Mouse (Mus musculus): Measurements from ENCODE around the gene Hs3st2. TPM values are rescaled to one million over a fixed set of nuclear protein-coding genes. Genes with fewer than 3 reads are reported as not detected.

Hs3st2 gene
- total and polyA plus RNA-seq, 3 experiments, result not detected

DNA sequence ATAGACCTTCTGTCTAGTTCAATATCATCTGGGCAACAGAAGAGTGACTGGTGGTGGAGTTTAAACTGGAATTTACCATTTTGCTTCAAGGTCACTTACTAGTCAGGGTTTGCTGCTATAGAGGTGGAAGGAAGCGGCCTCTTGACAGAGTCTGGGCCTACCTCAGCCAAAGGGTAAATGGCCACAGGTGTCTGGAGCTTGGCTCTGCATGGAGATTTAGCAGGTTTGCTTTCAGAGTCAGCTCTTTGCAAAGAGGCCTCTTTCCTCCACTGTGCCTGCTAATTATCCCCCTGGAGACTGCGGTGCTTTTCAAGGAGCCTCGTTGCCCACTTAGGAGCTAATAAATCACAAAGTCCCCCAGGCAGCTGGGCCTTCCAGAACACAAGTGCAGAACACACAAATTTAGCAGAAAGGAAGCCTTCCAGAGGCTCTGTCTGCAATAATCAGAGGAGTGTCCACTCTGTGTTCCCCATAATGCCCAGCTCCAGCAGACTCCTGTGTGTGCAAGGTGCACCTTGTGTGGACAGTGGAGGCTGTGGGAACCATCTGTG is 99.9 kb downstream of the Hs3st2 start:
- no peaks in the 10 kb centered on the region for H3K79me2 ChIP-seq (replicated peaks; ENCODE audit: control insufficient read depth, extremely low read depth, insufficient read depth, poor library complexity, severe bottlenecking)
- peaks cover 78% of the 10 kb centered on the region for H3K27me3 ChIP-seq (replicated peaks)
- no peaks in the 10 kb centered on the region for H3K9me3 ChIP-seq (replicated peaks; ENCODE audit: low read length)
- H3K27ac ChIP-seq (ENCODE audit: insufficient read depth, low read depth), result no peak overlapping the region
- H3K4me1 ChIP-seq (ENCODE audit: control insufficient read depth in 1 of 2, insufficient read depth in 2 of 2), result no peaks in the 10 kb centered on the region
- dilution Hi-C loops (cut with MboI; ENCODE audit: extremely low pct_ligation_motif_present, extremely low pct_unique_long_range_greater_than_20kb, low sequenced_read_pairs) (no loop called here), in situ Hi-C loops (cut with MboI; ENCODE audit: low pct_ligation_motif_present, low pct_unique_long_range_greater_than_20kb, low sequenced_read_pairs) (no loop called here)
- TF ChIP-seq ZKSCAN1 (IDR thresholded peaks at IDR 0.05; ENCODE audit: borderline replicate concordance, low read depth, low read length) (no peak), GABPA (IDR thresholded peaks at IDR 0.05; ENCODE audit: insufficient replicate concordance, low read depth, low read length) (no peak), USF1 (IDR thresholded peaks at IDR 0.05; ENCODE audit: low read depth, low read length) (no peak), E2F4 (IDR thresholded peaks at IDR 0.05; ENCODE audit: insufficient replicate concordance, low read depth, low read length) (no peak), MYC (IDR thresholded peaks at IDR 0.05; ENCODE audit: low read depth, low read length) (no peak), MEF2A (IDR thresholded peaks at IDR 0.05; ENCODE audit: borderline replicate concordance, low read depth, low read length) (no peak), UBTF (IDR thresholded peaks at IDR 0.05; ENCODE audit: low read depth, low read length) (no peak), CHD1 (IDR thresholded peaks at IDR 0.05; ENCODE audit: low read depth, low read length) (no peak), MXI1 (IDR thresholded peaks at IDR 0.05; ENCODE audit: low read depth, low read length) (no peak), HCFC1 (IDR thresholded peaks at IDR 0.05; ENCODE audit: low read depth, low read length) (no peak), EP300 (IDR thresholded peaks at IDR 0.05; ENCODE audit: low read length) (no peak), ZMIZ1 (IDR thresholded peaks at IDR 0.05; ENCODE audit: low read depth, low read length) (no peak), MAX (IDR thresholded peaks at IDR 0.05; ENCODE audit: low read length) (no peak), POLR2AphosphoS2 (IDR thresholded peaks at IDR 0.05; ENCODE audit: low read depth, low read length) (no peak), SIN3A (IDR thresholded peaks at IDR 0.05; ENCODE audit: low read length) (no peak), JUND (conservative IDR thresholded peaks at IDR 0.05; ENCODE audit: low read depth, low read length) (no peak), JUN (IDR thresholded peaks at IDR 0.05; ENCODE audit: insufficient read depth, low read depth, low read length) (no peak), ELF1 (IDR thresholded peaks at IDR 0.05; ENCODE audit: low read depth, low read length) (no peak), ZNF384 (IDR thresholded peaks at IDR 0.05; ENCODE audit: low read depth, low read length) (no peak)
- no peaks in the 10 kb centered on the region for H3K36me3 ChIP-seq (replicated peaks in 1 of 2; ENCODE audit: control insufficient read depth in 1 of 2, insufficient read depth in 1 of 2, low read length in 1 of 2)
- no peak overlapping the region for H3K4me2 ChIP-seq (ENCODE audit: insufficient read depth, low read depth, poor library complexity, severe bottlenecking)
- no peak overlapping the region for H3K4me3 ChIP-seq (replicated peaks in 1 of 3; ENCODE audit: low read depth in 2 of 3, low read length in 2 of 3, poor library complexity in 1 of 3)
- no peak overlapping the region for H3K9ac ChIP-seq (ENCODE audit: insufficient read depth, low read depth)
- DNase-seq (ENCODE audit: extremely low read depth), result no peak

DNA sequence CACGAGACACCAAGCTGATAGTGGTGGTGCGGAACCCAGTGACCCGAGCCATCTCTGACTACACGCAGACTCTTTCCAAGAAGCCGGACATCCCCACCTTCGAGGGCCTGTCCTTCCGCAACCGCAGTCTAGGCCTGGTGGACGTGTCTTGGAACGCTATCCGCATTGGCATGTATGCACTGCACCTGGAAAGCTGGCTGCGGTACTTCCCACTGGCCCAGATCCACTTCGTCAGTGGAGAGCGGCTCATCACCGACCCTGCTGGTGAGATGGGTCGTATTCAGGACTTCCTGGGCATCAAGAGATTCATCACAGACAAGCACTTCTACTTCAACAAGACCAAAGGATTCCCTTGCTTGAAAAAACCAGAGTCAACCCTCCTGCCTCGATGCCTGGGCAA is 108.9 kb downstream of the Hs3st2 start:
- Histone ChIP-seq H3K4me3 (replicated peaks in 1 of 3; ENCODE audit: low read depth in 2 of 3, low read length in 2 of 3, poor library complexity in 1 of 3) (no peak overlapping the region), H3K27ac (ENCODE audit: insufficient read depth, low read depth) (no peak overlapping the region), H3K36me3 (replicated peaks in 1 of 2; ENCODE audit: control insufficient read depth in 1 of 2, insufficient read depth in 1 of 2, low read length in 1 of 2) (no peaks in the 10 kb centered on the region), H3K4me1 (ENCODE audit: control insufficient read depth in 1 of 2, insufficient read depth in 2 of 2) (no peaks in the 10 kb centered on the region), H3K27me3 (replicated peaks) (peaks cover 84% of the 10 kb centered on the region), H3K9me3 (replicated peaks; ENCODE audit: low read length) (no peaks in the 10 kb centered on the region), H3K9ac (ENCODE audit: insufficient read depth, low read depth) (no peak overlapping the region), H3K4me2 (ENCODE audit: insufficient read depth, low read depth, poor library complexity, severe bottlenecking) (no peak overlapping the region), H3K79me2 (replicated peaks; ENCODE audit: control insufficient read depth, extremely low read depth, insufficient read depth, poor library complexity, severe bottlenecking) (no peaks in the 10 kb centered on the region)
- dilution Hi-C loops (cut with MboI; ENCODE audit: extremely low pct_ligation_motif_present, extremely low pct_unique_long_range_greater_than_20kb, low sequenced_read_pairs), result no loop called here
- TF ChIP-seq CTCF (conservative IDR thresholded peaks at IDR 0.05 in 1 of 2, IDR thresholded peaks at IDR 0.05 in 1 of 2; ENCODE audit: low read depth in 2 of 2, low read length in 2 of 2) (no peak), GABPA (IDR thresholded peaks at IDR 0.05; ENCODE audit: insufficient replicate concordance, low read depth, low read length) (no peak), USF1 (IDR thresholded peaks at IDR 0.05; ENCODE audit: low read depth, low read length) (no peak), NRF1 (IDR thresholded peaks at IDR 0.05; ENCODE audit: low read depth, low read length) (no peak), NELFE (IDR thresholded peaks at IDR 0.05; ENCODE audit: low read depth, low read length) (no peak), SIN3A (IDR thresholded peaks at IDR 0.05; ENCODE audit: low read length) (no peak), POLR2A (IDR thresholded peaks at IDR 0.05; ENCODE audit: low read depth, low read length) (no peak), JUND (conservative IDR thresholded peaks at IDR 0.05; ENCODE audit: low read depth, low read length) (no peak), UBTF (IDR thresholded peaks at IDR 0.05; ENCODE audit: low read depth, low read length) (no peak), CHD2 (IDR thresholded peaks at IDR 0.05; ENCODE audit: low read length) (no peak), JUN (IDR thresholded peaks at IDR 0.05; ENCODE audit: insufficient read depth, low read depth, low read length) (no peak), ZKSCAN1 (IDR thresholded peaks at IDR 0.05; ENCODE audit: borderline replicate concordance, low read depth, low read length) (no peak), RCOR1 (conservative IDR thresholded peaks at IDR 0.05; ENCODE audit: low read depth, low read length) (no peak), POLR2AphosphoS2 (IDR thresholded peaks at IDR 0.05; ENCODE audit: low read depth, low read length) (no peak), CHD1 (IDR thresholded peaks at IDR 0.05; ENCODE audit: low read depth, low read length) (no peak), MAX (IDR thresholded peaks at IDR 0.05; ENCODE audit: low read length) (no peak)
- no peak for DNase-seq (ENCODE audit: extremely low read depth)
- in situ Hi-C loops (cut with MboI; ENCODE audit: low pct_ligation_motif_present, low pct_unique_long_range_greater_than_20kb, low sequenced_read_pairs), result no loop called here

Measured in CH12.LX (cell line).